Mouse (Mus musculus) adipocyte (in vitro differentiated cells): ENCODE results near the gene Gm14124.
"Not testable (repeated sequence)": the region's sequence is repeated elsewhere in the genome, so short reads cannot be mapped to it uniquely, and the experiment has no call there.

Source experiments
- DNase-seq: peaks from one replicate; pipeline ENCODE4 v3.0.0-alpha.2; 2016; ENCODE audit warnings: low spot score

Gene Gm14124

GRCm38 (mm10) chr2:150257291-150257690, at the start of gene Gm14124:
Gene Gm14124, plus strand, starts transcription at chr2:150257517.
- peak; percentile 88 for DNase-seq

GRCm38 (mm10) chr2:150217600-150218362, 39.5 kb upstream of the Gm14124 start, which contains the start of gene Zfp937:
Gene Zfp937, plus strand, starts transcription at chr2:150218073.
- peak; percentile 82 for DNase-seq

- DNase-seq, result not testable (repeated sequence)
Measured at GRCm38 (mm10) chr2:150218363-150218725, 39.0 kb upstream of the Gm14124 start.

GRCm38 (mm10) chr2:150223263-150223662, 34.1 kb upstream of the Gm14124 start:
- DNase-seq, result not testable (repeated sequence)

- DNase-seq, result no peak
Measured at GRCm38 (mm10) chr2:150243211-150243610, 14.1 kb upstream of the Gm14124 start.

- DNase-seq, result not testable (repeated sequence)
Measured at GRCm38 (mm10) chr2:150255491-150255890, 1.8 kb upstream of the Gm14124 start, which contains the start of gene Gm21994. Gene Gm21994, minus strand, starts transcription at chr2:150255591.

- peak; percentile 70 for DNase-seq
Measured at GRCm38 (mm10) chr2:150256861-150257260, 456 bp upstream of the Gm14124 start.

GRCm38 (mm10) chr2:150293669-150294068, 36.4 kb downstream of the Gm14124 start:
- DNase-seq, result no peak

GRCm38 (mm10) chr2:150299096-150299495, 41.8 kb downstream of the Gm14124 start:
- DNase-seq, result no peak

GRCm38 (mm10) chr2:150307183-150307773, 50.0 kb downstream of the Gm14124 start:
- DNase-seq, result no peak

- peak; percentile 99 for DNase-seq
Measured at GRCm38 (mm10) chr2:150310952-150311884, 53.9 kb downstream of the Gm14124 start.

- no peak for DNase-seq
Measured at GRCm38 (mm10) chr2:150316140-150316539, 58.8 kb downstream of the Gm14124 start.

GRCm38 (mm10) chr2:150318973-150319372, 61.7 kb downstream of the Gm14124 start:
- DNase-seq, result no peak
